ENCODE assay signal across 14 mouse cellular contexts in genomic region chr5:30734666-30735065, GRCm38 (mm10). TPM values are rescaled to one million over a fixed set of nuclear protein-coding genes. Genes with fewer than 3 reads are reported as not detected.
"Had no signal": no experiment of that assay in that cellular context is flagged by ENCODE, and none has a peak within 500 bp of the region (broad histone marks: within the 10 kb centered on the region; RNA-seq: fewer than 3 reads in every experiment).

No protein-coding gene starts in this region.

- H3K27ac ChIP-seq: left cerebral cortex, adult 2 months; liver, embryonic 13.5 days; lung, embryonic 15.5 days; macrophage; midbrain, embryonic 12.5 days had no signal

- ATAC-seq: intestine, postnatal 0 days; liver, postnatal 0 days had no signal

- H3K4me3 ChIP-seq: left cerebral cortex, adult 2 months; liver, embryonic 13.5 days; lung, embryonic 15.5 days; megakaryocyte, embryonic 14.5 days; midbrain, embryonic 12.5 days had no signal

- H3K27me3 ChIP-seq: lung, embryonic 15.5 days; midbrain, embryonic 12.5 days had no signal

- H3K4me1 ChIP-seq: liver, embryonic 13.5 days had no signal

- DNase-seq: kidney, adult 8-10 months; kidney, postnatal 25 days; liver; liver, embryonic 13.5 days; liver, postnatal 0 days; lung, postnatal 14 days; right cerebral cortex, postnatal 25 days; thymus, postnatal 4 days had no signal

- H3K36me3 ChIP-seq: liver, embryonic 13.5 days; lung, embryonic 15.5 days had no signal

- H3K9ac ChIP-seq: liver, embryonic 13.5 days; liver, postnatal 0 days; lung, embryonic 15.5 days; midbrain, embryonic 12.5 days had no signal

- H3K9me3 ChIP-seq: liver, embryonic 13.5 days; lung, embryonic 15.5 days; megakaryocyte, embryonic 14.5 days; midbrain, embryonic 12.5 days had no signal

- H3K4me2 ChIP-seq: liver, embryonic 13.5 days; lung, embryonic 15.5 days; midbrain, embryonic 12.5 days had no signal

RNA-seq across cellular contexts. Expression of gene Dpysl5, which starts 23.3 kb away (rescaled TPM):
- polyA plus RNA-seq: macrophage had no signal
